Mouse (Mus musculus) heart, postnatal 4 days (tissue): Measurements from ENCODE around the gene Col24a1. TPM values are rescaled to one million over a fixed set of nuclear protein-coding genes. Genes with fewer than 3 reads are reported as not detected.

Experiments
- DNase-seq: peaks from one replicate; pipeline ENCODE4 v3.0.0; 2021
- total RNA-seq, 2 experiments: library from RNA; stranded (reverse); gene quantifications; 2 replicates each; pipeline ENCODE4 v1.2.3; 2021

Gene Col24a1
- 1 to 10 TPM; 3.1 to 4.6 TPM for total RNA-seq

DNA sequence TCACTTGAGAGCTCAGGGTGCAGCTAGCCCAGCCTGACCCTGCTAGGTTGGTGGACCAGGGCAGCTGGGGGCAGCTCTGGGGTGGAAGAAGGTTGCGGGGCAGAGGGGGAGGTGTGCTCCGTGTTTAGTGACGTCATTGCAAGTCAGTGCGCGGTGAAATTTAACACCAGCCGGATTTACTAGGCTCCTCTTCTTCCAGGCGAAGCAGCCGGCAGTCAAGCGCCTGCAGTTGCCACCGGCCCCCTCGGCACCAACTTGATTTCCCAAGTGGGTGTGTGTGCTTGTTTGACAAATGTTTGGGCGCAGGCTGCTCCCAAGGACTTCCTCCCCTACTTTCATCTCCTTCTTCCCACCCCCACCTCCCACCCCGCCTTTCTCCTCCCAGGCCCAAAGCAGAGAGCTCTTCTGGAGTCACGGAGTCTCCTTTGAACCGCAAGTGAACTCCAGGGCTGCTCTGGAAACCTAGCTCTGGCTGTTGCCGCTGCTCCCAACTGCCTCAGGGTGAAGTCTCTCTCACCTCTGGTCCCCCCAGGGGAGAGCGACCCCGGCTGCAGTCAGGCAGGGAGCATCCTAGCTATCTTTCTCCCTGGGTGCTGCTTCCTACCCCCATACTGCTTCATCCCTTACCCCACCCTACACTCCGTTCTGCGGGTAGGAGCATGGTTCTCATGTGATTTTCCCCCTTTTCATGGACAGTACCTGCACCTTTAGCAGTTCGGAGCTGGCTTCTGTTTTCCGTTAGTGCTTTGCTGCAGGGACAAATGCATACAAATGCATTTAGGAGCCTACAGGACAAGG, at the start of gene Col24a1:
Col24a1 (plus strand) TSS at position 136 of the 798 bp plus-strand sequence.
- peak; percentile 34 for DNase-seq

DNA sequence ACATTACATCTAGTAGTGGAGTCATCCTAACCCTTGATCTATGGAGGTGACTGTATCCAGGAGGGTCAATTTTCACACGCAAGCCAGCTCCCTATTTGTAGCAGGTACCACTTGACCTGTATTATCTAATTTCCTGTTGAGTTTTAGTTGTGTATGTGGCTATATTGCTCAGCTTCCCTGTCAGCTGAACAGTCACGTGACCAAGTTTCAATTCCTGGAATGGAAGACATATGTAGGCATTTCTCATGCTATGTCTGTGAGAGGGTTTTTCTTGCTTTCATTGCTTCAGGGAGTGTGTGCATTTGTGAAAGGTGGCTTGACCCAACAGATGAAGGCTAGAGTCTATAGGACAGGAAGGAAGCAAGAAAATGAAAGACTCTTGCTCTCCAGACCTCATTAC, 44.2 kb upstream of the Col24a1 start:
- DNase-seq: no peak

DNA sequence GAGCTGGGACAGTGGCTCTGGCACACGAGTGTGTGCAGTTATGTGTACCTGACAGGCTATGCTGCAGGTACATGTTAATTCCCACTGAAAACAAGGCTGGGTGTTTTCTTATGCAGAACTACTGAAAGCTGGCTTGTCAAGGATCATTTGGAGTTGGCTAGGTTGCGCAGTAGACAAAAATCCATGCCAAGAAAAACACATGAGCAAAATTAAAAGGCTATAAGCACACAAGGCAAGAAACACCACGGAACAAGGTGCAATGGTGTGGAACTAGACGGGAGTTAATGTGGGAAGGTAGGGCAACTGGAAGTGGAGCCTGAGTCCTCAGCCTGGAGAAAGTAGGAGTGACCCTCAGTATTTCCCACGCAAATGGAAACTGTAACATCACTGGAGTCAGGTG, 39.2 kb upstream of the Col24a1 start:
- DNase-seq: no peak

- no peak for DNase-seq
These were observed 37.4 kb upstream of the Col24a1 start for GRCm38 (mm10) chr3:145254764-145255396.

- DNase-seq: no peak
These were observed 35.6 kb upstream of the Col24a1 start for GRCm38 (mm10) chr3:145256647-145257046.

GRCm38 (mm10) chr3:145259678-145260077, 32.6 kb upstream of the Col24a1 start:
- DNase-seq: no peak

DNA sequence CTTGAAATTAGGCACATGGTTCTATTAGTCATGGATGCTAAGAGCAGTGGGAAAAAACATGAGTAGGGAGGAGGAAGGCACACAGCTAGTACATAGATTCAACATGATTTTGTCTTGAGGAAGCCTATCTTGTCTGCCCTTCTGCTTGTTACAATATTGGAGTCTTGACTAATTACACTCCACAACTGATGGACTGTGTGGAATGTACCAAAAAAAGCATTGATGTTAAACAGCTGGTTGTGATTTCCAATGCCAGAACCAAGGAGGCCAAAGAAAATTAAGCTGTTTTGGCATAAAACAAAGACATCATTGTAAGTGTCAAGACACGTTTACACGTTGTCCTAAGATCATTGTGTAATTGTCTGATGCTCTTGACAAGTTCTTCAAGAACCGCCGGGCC, 29.1 kb upstream of the Col24a1 start:
- no peak for DNase-seq

- DNase-seq: no peak
These were observed 24.2 kb upstream of the Col24a1 start for GRCm38 (mm10) chr3:145268066-145268465.

GRCm38 (mm10) chr3:145274191-145274590, 18.1 kb upstream of the Col24a1 start:
- DNase-seq: no peak

GRCm38 (mm10) chr3:145293207-145293606, 935 bp downstream of the Col24a1 start:
- DNase-seq: peak; percentile 47

GRCm38 (mm10) chr3:145293623-145294307, 1.5 kb downstream of the Col24a1 start:
- DNase-seq: peak; percentile 6

- DNase-seq: no peak
These were observed 7.8 kb downstream of the Col24a1 start for GRCm38 (mm10) chr3:145299980-145300591.

DNA sequence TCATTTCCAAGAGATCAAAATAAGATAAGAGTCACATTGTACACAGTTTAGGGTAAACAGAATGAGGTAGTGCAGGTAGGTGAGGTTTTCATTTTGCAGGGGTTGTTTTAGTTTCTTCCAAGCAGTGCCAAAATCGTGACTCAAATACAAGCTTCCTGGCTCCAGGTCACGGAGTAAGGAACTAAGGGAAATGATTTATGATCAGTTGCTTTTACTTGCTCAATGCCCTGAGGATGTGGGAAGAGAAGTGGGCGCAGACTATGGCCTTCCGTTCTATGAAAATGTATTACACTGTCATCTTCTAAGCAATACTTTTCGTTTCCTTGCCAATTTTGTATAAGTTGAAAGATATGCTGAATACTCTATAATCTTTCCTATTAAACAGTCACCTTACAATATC, 13.0 kb downstream of the Col24a1 start:
- DNase-seq: no peak

DNA sequence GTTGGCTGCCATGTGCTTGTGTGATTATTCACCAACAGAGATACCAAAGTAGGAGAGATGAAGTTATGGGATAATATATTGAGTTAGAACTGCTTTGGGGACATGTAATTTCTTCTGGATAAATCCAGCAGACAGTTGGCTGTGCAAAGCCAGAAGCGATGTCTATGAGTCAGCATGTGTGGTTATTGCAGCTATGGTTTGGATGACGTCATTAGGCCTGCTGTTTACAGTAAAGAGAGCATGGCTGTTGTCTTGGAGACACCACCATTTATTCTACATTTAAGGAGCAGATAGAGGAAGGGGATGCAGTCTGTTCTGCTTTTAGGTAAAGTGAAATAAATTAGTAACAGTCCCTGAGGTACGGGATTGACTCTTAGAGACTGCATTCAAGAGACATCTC, 14.9 kb downstream of the Col24a1 start:
- no peak for DNase-seq

DNA sequence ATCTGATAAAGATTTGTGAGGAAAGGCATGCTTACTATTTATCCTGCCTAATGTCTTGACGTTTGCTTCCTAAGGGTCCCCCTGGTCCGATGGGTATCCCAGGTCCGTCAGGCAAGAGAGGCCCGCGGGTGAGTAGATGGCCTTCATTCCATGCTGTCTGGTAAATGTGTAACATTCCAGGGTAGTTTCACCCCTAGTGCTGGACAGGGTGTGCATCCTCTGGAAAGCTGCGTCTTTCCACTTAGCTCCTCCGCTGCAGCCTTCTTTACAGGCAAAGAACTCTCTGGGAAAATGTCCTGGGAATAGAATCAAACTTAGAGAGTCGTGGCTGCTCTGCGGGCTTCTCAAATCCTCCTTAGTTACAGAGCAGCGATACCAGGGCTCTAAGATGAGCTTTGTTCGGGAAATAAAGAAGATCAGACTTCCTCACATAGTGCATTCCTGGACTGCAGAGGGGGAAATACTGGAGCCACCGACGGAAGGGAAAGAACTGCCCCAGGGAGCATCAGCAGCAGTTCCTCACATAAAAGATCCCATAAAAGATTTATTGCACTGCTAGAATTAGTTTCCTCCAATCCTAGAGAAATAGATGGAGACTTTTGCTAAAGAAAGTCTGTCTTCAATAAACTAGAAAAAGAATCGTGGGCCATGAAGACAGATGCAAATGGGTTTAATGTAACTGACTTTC, 28.5 kb downstream of the Col24a1 start:
- no peak for DNase-seq

GRCm38 (mm10) chr3:145325402-145325801, 33.1 kb downstream of the Col24a1 start:
- DNase-seq: no peak

GRCm38 (mm10) chr3:145331642-145332041, 39.4 kb downstream of the Col24a1 start:
- no peak for DNase-seq

DNA sequence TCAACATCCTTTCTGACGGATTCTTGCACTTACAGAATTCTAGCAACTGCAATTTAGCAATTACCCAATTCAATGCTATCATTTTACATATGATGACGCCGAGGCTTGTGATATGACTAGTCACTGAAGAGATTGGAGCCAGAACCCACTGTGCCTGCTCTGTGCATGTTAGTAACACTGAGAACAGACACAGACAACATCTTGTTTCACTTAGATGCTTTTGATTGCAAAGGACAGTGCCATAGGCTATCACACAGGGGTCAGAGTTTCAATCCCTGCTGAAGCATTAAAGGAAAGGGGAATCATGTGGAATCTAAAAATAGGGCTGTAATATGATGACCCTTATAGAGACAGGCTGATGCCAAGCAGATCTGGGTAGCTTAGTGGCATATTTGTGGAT, 41.8 kb downstream of the Col24a1 start:
- DNase-seq: no peak

DNA sequence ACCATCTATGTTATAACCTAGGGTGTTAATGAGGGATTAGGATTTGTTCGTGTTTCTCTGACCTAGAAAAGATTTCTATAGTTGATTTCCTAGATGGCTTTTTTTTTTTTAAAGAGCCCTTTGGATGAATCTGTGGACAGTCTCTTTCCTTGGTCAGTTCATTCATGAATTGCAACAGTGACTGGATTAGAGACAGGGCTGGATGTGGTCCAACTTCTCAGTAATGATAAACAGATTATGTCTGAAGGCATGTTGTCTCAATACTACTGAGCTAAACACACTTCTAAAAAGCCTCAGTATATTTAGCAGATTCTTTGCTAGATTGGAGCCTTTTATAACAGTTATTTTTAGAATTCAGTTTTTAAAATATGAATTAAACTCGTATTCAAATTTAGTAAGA, 44.9 kb downstream of the Col24a1 start:
- no peak for DNase-seq

DNA sequence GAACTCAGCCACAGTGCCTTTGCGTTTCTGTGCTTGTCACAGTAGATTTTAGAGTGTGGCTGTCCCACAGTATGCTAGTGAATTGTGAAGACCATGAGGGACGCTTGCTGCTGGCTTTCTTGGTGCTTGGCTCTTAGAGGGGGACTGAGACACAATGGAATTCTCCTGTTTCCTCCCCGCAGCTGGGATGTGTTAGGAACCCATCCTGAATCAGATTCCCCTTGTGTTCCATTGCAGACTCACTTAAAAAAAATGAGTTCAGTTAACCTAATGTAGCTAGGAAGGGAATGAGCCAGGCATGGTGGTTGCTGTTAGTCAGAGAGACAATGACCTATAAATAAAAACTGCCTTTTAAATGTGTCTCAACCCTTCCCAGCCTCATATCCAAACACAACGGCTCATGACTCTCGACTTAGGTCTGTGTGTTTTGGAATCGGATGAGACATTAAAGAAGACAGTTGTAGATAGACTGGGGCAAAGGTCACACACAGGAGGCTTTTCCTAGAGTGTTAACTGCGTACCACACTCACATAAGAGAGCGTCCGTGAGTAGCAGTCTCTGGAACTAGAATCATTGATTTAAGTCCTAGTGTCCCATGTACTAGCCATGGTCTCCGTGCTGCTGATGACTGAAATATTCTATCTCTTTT, 47.7 kb downstream of the Col24a1 start:
- DNase-seq: no peak

GRCm38 (mm10) chr3:145348690-145349089, 56.4 kb downstream of the Col24a1 start:
- no peak for DNase-seq

DNA sequence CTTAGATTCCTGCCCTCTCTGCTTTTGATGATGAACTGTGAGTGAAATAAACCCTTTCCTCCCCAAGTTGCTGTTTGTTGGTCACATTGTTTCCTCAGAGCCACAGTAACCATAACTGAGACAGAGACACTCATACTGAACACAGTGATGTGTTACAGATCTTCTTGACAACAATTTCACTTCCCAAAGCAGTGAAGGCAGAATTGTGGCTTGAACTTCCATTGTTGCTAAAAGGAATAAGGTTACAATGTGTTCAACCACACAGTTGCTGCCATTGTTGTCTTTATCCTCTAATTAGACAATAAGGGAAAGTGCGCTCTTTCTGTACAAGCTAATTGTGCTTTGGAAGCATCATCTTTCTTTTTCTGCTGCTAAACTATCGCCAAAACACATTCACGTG, 61.7 kb downstream of the Col24a1 start:
- DNase-seq: no peak
